Mouse (Mus musculus) heart, adult 2 months (tissue): ENCODE data around the gene Lce1a1. TPM values are rescaled to one million over a fixed set of nuclear protein-coding genes. Genes with fewer than 3 reads are reported as not detected.
"Not testable (repeated sequence)": the region's sequence is repeated elsewhere in the genome, so short reads cannot be mapped to it uniquely, and the experiment has no call there.

ENCODE experiments used
- DNase-seq, 2 experiments: peaks; one replicate each; pipeline ENCODE4 v3.0.0; 2021
- H3K27ac ChIP-seq: fragments of 200-600 bp; 2 replicates; pipeline ENCODE4 v1.8.1; 2022
- H3K27me3 ChIP-seq: fragments of 200-500 bp; 2 replicates; pipeline ENCODE4 v1.6.1; 2012; ENCODE audit warnings: mild to moderate bottlenecking, low read length, inconsistent platforms, mixed read lengths; ENCODE audit not compliant: control insufficient read depth, insufficient read depth
- H3K36me3 ChIP-seq: fragments of 200-500 bp; 2 replicates; pipeline ENCODE4 v1.6.1; 2012; ENCODE audit warnings: low read length, inconsistent platforms; ENCODE audit not compliant: control insufficient read depth, insufficient read depth
- H3K4me1 ChIP-seq: fragments of 200-500 bp; 2 replicates; pipeline ENCODE4 v1.6.1; 2011; ENCODE audit warnings: low read length; ENCODE audit not compliant: control insufficient read depth, insufficient read depth
- H3K4me3 ChIP-seq: fragments of 200-600 bp; 2 replicates; pipeline ENCODE4 v1.8.1; 2022
- H3K79me2 ChIP-seq: fragments of 200-500 bp; replicated peaks from 2 replicates; pipeline ENCODE4 v1.6.1; 2012; ENCODE audit warnings: mild to moderate bottlenecking, inconsistent platforms, low read length, moderate library complexity, mixed read lengths; ENCODE audit not compliant: control insufficient read depth, insufficient read depth
- H3K9ac ChIP-seq: fragments of 200-500 bp; 2 replicates; pipeline ENCODE4 v1.6.1; 2012; ENCODE audit warnings: low read depth, mild to moderate bottlenecking, control low read depth, inconsistent platforms, low read length, mixed read lengths
- CTCF ChIP-seq: fragments of 200-600 bp; IDR thresholded peaks from 2 replicates; pipeline ENCODE4 v1.8.1; 2022; ENCODE audit warnings: antibody characterized with exemption, mild to moderate bottlenecking, moderate library complexity
- EP300 ChIP-seq: fragments of 200-500 bp; IDR thresholded peaks from 2 replicates; pipeline ENCODE4 v1.6.1; 2011; ENCODE audit warnings: low read depth, low read length, control low read depth; ENCODE audit not compliant: insufficient read depth
- POLR2A ChIP-seq: fragments of 200-500 bp; IDR thresholded peaks from 2 replicates; pipeline ENCODE4 v1.6.1; 2011; ENCODE audit warnings: mild to moderate bottlenecking, low read depth, low read length, control low read depth; ENCODE audit not compliant: insufficient read depth
- WGBS: fragments of 180-500 bp; shearing (Covaris S2); methylation state at CpG from one replicate; pipeline ENCODE4 v1.1.7; 2018; 5-methylcytosine and 5-hydroxymethylcytosine counted together
- intact Hi-C: fragments of 180-260 bp; cut with DNase I; formaldehyde crosslinking; loops from one replicate; pipeline ENCODE4 v1.15.1; 2025
- long read RNA-seq: library from polyadenylated mRNA; stranded (forward); transcript quantifications from one replicate; pipeline ENCODE4 v2.0.0, GENCODE M21; 2021
- polyA plus RNA-seq: library from polyadenylated mRNA; depleted of rRNA; stranded (reverse); fragments of >200 nt; gene quantifications from 2 replicates; pipeline ENCODE4 v1.2.3, GENCODE M21; 2012; rRNA removed
- total RNA-seq, 2 experiments: library from RNA; stranded (reverse); gene quantifications; 2 replicates each; pipeline ENCODE4 v1.2.3; 2021

Lce1a1 gene
- total RNA-seq (not detected), polyA plus RNA-seq (not detected in 2 replicates)
- long read RNA-seq = 0 reads

GRCm38 (mm10) chr3:92648207-92648606 is at the start of gene Lce1a1:
Lce1a1 (minus strand) TSS chr3:92648307.
- H3K9ac ChIP-seq = no peak within 1 kb of the TSS
- no peaks in the 10 kb centered on the region for H3K4me1 ChIP-seq
- no peaks in the 10 kb centered on the region for H3K27me3 ChIP-seq
- TF ChIP-seq CTCF (no peak), EP300 (no peak), POLR2A (no peak)
- no peak for DNase-seq
- intact Hi-C loops = no loop called here
- 76% methylated on average over 1 of the region's 1 CpGs for WGBS
- H3K36me3 ChIP-seq = no peaks in the 10 kb centered on the region
- no peak within 1 kb of the TSS for H3K4me3 ChIP-seq
- H3K27ac ChIP-seq = no peak within 1 kb of the TSS
- H3K79me2 ChIP-seq = no peaks in the 10 kb centered on the region

GRCm38 (mm10) chr3:92694613-92695012 is 46.5 kb upstream of the Lce1a1 start:
- H3K4me1 ChIP-seq = no peaks in the 10 kb centered on the region
- intact Hi-C loops = no loop called here
- H3K36me3 ChIP-seq = no peaks in the 10 kb centered on the region
- no peak overlapping the region for H3K27ac ChIP-seq
- TF ChIP-seq POLR2A = no peak
- TF ChIP-seq EP300 = no peak
- no peak for TF ChIP-seq CTCF
- H3K9ac ChIP-seq = no peak overlapping the region
- no peaks in the 10 kb centered on the region for H3K79me2 ChIP-seq
- H3K27me3 ChIP-seq = no peaks in the 10 kb centered on the region
- WGBS = 11% methylated on average over 1 of the region's 1 CpGs
- no peak for DNase-seq
- no peak overlapping the region for H3K4me3 ChIP-seq

GRCm38 (mm10) chr3:92691688-92692087 is 43.6 kb upstream of the Lce1a1 start:
- H3K36me3 ChIP-seq = no peaks in the 10 kb centered on the region
- TF ChIP-seq CTCF (no peak), EP300 (no peak), POLR2A (no peak)
- H3K9ac ChIP-seq = no peak overlapping the region
- no peak for DNase-seq
- intact Hi-C loops = no loop called here
- no peak overlapping the region for H3K27ac ChIP-seq
- no peak overlapping the region for H3K4me3 ChIP-seq
- no peaks in the 10 kb centered on the region for H3K79me2 ChIP-seq
- no peaks in the 10 kb centered on the region for H3K27me3 ChIP-seq
- H3K4me1 ChIP-seq = no peaks in the 10 kb centered on the region

GRCm38 (mm10) chr3:92689154-92689553 is 41.0 kb upstream of the Lce1a1 start:
- H3K27ac ChIP-seq, H3K36me3 ChIP-seq, H3K4me1 ChIP-seq, H3K9ac ChIP-seq, H3K79me2 ChIP-seq, H3K27me3 ChIP-seq, H3K4me3 ChIP-seq, intact Hi-C loops: not testable (repeated sequence)
- WGBS = 65% methylated on average over 16 of the region's 16 CpGs
- peak in 1 of 2 experiments; percentile 27 for DNase-seq

GRCm38 (mm10) chr3:92687110-92687509 is 39.0 kb upstream of the Lce1a1 start, which contains the start of gene Lce1d:
Lce1d (minus strand) TSS chr3:92687210.
- no peaks in the 10 kb centered on the region for H3K36me3 ChIP-seq
- DNase-seq = no peak
- no peaks in the 10 kb centered on the region for H3K27me3 ChIP-seq
- no peak for TF ChIP-seq POLR2A
- TF ChIP-seq EP300 = no peak
- no peak for TF ChIP-seq CTCF
- H3K4me1 ChIP-seq = no peaks in the 10 kb centered on the region
- H3K27ac ChIP-seq = no peak within 1 kb of the TSS
- intact Hi-C loops = no loop called here
- no peaks in the 10 kb centered on the region for H3K79me2 ChIP-seq
- WGBS = 43% methylated on average over 2 of the region's 2 CpGs
- H3K9ac ChIP-seq = no peak within 1 kb of the TSS
- H3K4me3 ChIP-seq = no peak within 1 kb of the TSS

GRCm38 (mm10) chr3:92678947-92679346 is 30.8 kb upstream of the Lce1a1 start, which contains the start of gene Lce1c:
Lce1c (plus strand) TSS chr3:92679247.
- no peak within 1 kb of the TSS for H3K4me3 ChIP-seq
- no peak within 1 kb of the TSS for H3K27ac ChIP-seq
- H3K36me3 ChIP-seq = no peaks in the 10 kb centered on the region
- no peaks in the 10 kb centered on the region for H3K27me3 ChIP-seq
- no peaks in the 10 kb centered on the region for H3K79me2 ChIP-seq
- 74% methylated on average over 4 of the region's 4 CpGs for WGBS
- intact Hi-C loops = no loop called here
- no peaks in the 10 kb centered on the region for H3K4me1 ChIP-seq
- DNase-seq = no peak
- no peak within 1 kb of the TSS for H3K9ac ChIP-seq
- TF ChIP-seq CTCF (no peak), EP300 (no peak), POLR2A (no peak)

GRCm38 (mm10) chr3:92670215-92670614 is 22.1 kb upstream of the Lce1a1 start, which contains the start of gene Lce1a2:
Lce1a2 (minus strand) TSS chr3:92670315.
- Histone ChIP-seq H3K36me3 (no peaks in the 10 kb centered on the region), H3K4me3 (no peak within 1 kb of the TSS), H3K27me3 (no peaks in the 10 kb centered on the region), H3K4me1 (no peaks in the 10 kb centered on the region), H3K79me2 (no peaks in the 10 kb centered on the region), H3K9ac (no peak within 1 kb of the TSS), H3K27ac (no peak within 1 kb of the TSS)
- TF ChIP-seq CTCF (no peak), POLR2A (no peak), EP300 (no peak)
- intact Hi-C loops = no loop called here
- no peak for DNase-seq
